Mouse (Mus musculus): ENCODE results near the gene Lsm14a. TPM values are rescaled to one million over a fixed set of nuclear protein-coding genes. Genes with fewer than 3 reads are reported as not detected.
A peak's percentile ranks its signal among the peaks of the same experiment; 100 is the strongest.

Gene Lsm14a
- polyA plus RNA-seq, 1 experiment: 55.9 TPM

DNA sequence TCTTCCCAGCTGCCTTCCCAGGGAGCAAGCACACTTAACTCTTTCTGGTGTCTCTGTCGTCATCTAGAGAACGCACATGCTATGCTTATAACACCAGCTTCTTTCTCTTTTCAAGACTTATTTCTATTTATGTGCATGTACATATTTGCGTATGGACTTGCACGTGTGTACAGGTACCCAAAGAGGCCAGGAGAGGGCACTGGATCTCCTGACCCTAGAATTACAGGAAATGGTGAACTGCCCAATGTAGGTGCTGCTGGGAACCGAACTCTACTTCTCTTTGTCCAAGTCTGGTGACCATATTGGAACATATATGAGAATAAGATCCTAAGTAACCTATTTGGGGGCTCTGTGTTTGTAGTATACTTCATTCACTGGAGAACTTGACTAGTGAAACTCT is 1.5 kb upstream of the Lsm14a start:
- Histone ChIP-seq H3K4me3 (ENCODE audit: insufficient read depth, low read length) (no peak overlapping the region), H3K27ac (ENCODE audit: insufficient read depth, low read length) (no peak overlapping the region), H3K4me1 (ENCODE audit: control insufficient read depth, insufficient read depth, low read length) (peaks cover 1% of the 10 kb centered on the region; the same call in 1 of the 2 replicates)
- TF ChIP-seq CTCF (IDR thresholded peaks at IDR 0.05; ENCODE audit: extremely low read depth, insufficient read depth, low read length) (no peak), POLR2A (IDR thresholded peaks at IDR 0.05; ENCODE audit: extremely low read depth, insufficient read depth, low read length) (no peak)

DNA sequence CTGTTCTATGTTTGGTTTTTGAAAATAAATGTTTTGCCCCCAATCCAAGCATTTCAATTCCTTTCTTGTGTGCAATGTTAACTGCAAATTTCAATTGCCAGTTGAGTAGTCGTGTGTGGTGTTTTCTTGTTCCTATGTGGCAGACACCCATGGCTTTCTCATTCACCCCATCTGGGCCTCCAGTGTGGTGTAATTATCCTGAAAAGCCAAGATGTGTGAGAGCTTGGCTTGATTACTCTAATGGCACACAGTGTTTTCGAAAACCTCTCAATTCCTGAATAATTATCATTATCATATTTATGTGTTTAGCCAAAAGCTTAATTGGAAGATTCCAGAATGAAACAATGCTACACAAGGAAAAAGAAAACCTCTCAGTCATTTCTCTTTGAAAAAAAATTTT is 976 bp upstream of the Lsm14a start:
- TF ChIP-seq CTCF (IDR thresholded peaks at IDR 0.05; ENCODE audit: extremely low read depth, insufficient read depth, low read length) (no peak), POLR2A (IDR thresholded peaks at IDR 0.05; ENCODE audit: extremely low read depth, insufficient read depth, low read length) (no peak)

DNA sequence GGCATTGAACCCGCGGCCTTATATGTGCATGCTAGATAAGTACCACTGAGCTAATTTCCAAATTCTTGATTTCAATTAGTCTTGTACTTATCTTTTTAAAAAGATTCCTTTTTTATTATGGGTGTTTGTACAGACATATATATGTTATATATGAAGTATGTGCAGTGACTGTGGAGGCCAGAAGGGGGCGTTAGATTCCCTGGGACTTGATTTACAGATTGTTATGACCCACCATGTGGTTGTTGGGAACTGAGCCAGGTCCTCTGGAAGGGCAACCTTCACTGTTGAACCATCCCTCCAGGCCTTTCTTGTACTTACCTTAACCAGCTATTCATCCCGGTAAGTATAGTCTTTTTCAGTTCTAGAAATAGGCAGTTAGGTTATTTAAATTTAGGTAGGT is 780 bp downstream of the Lsm14a start:
- H3K27ac ChIP-seq (ENCODE audit: insufficient read depth, low read length): no peak overlapping the region
- H3K4me3 ChIP-seq (ENCODE audit: insufficient read depth, low read length): no peak overlapping the region
- H3K4me1 ChIP-seq (ENCODE audit: control insufficient read depth, insufficient read depth, low read length): peaks cover 1% of the 10 kb centered on the region; the same call in 1 of the 2 replicates
- no peak for TF ChIP-seq CTCF (IDR thresholded peaks at IDR 0.05; ENCODE audit: extremely low read depth, insufficient read depth, low read length)
- no peak for TF ChIP-seq POLR2A (IDR thresholded peaks at IDR 0.05; ENCODE audit: extremely low read depth, insufficient read depth, low read length)

More for the DNA sequence above, 976 bp upstream of the Lsm14a start:
- no peak overlapping the region for H3K27ac ChIP-seq (ENCODE audit: insufficient read depth, low read length)
- no peak overlapping the region for H3K4me3 ChIP-seq (ENCODE audit: insufficient read depth, low read length)
- H3K4me1 ChIP-seq (ENCODE audit: control insufficient read depth, insufficient read depth, low read length): peaks cover 1% of the 10 kb centered on the region; the same call in 1 of the 2 replicates

DNA sequence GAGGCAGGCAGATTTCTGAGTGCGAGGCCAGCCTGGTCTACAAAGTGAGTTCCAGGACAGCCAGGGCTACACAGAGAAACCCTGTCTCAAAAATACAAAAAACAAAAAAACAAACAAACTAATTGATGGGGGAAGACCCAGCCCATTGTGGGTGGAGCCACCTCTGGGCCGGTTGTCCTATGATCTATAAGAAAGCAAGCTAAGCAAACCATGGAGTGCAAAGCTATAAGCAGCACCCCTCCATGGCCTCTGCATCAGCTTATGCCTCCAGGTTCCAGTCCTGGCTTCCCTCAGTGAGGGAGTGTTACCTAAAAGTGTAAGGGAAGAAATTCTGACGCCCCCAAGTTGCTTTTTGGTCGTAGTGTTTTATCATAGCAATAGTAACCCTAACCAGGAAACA is 1.4 kb downstream of the Lsm14a start:
- Histone ChIP-seq H3K4me3 (ENCODE audit: insufficient read depth, low read length) (no peak overlapping the region), H3K4me1 (ENCODE audit: control insufficient read depth, insufficient read depth, low read length) (peaks cover 5% of the 10 kb centered on the region; the same call in 1 of the 2 replicates), H3K27ac (ENCODE audit: insufficient read depth, low read length) (no peak overlapping the region)
- no peak for TF ChIP-seq POLR2A (IDR thresholded peaks at IDR 0.05; ENCODE audit: extremely low read depth, insufficient read depth, low read length)
- no peak for TF ChIP-seq CTCF (IDR thresholded peaks at IDR 0.05; ENCODE audit: extremely low read depth, insufficient read depth, low read length)

DNA sequence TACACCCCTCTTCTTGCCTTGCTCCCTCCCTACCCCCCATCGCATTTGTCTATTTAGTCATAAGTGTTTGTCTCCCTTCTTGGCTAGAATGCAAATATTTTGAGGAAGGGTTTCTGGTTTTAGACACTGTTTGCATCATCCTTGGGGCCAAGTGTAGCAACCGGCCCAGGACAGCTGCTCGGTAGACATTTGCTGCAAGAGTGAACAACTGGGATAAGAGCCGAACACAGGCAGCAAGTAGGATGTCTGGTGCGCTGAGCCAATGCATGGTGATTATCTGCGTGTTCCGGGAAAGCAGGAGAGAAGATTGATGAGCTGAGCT is 2.3 kb downstream of the Lsm14a start:
- TF ChIP-seq CTCF (IDR thresholded peaks at IDR 0.05; ENCODE audit: extremely low read depth, insufficient read depth, low read length) (no peak), POLR2A (IDR thresholded peaks at IDR 0.05; ENCODE audit: extremely low read depth, insufficient read depth, low read length) (no peak)
- peak overlapping the region; percentile 85; the same call in 1 of the 2 replicates for H3K4me3 ChIP-seq (ENCODE audit: insufficient read depth, low read length)

DNA sequence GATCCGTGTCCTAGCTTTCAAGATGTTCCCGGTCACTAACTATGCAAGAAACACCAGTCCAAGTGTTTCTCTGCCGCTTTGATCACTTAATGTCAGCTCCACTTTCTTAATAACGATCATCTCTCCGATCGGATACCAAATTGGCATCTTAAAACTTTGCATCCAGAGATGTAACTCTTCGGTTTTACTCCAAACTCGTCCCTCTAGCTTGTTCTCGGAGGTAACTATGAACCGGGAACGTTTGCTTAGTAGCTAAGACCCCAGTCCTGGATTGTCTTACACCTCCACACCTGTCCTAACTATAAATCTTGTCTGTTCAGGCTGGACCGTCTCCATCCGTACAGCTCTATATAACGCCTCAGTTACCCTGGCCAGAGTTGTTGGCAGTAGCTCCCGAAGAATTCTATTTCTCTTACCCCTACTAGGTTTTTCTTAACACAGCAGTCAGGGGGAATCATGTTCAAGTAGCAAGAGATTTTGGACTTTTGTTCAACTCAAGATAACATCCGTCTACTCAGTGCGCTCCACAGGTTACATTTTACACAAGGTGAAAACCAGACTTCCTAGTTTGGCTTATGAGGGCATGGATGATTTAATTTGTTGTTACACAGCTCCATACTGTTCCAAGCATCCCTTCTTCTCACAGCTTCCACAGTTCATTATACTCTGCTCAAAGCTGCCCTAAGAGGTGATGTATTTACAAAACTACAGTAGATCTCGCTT is 2.8 kb downstream of the Lsm14a start:
- TF ChIP-seq CTCF (IDR thresholded peaks at IDR 0.05; ENCODE audit: extremely low read depth, insufficient read depth, low read length) (no peak), POLR2A (IDR thresholded peaks at IDR 0.05; ENCODE audit: extremely low read depth, insufficient read depth, low read length) (no peak)
- Histone ChIP-seq H3K27ac (ENCODE audit: insufficient read depth, low read length) (peak overlapping the region; percentile 97), H3K4me3 (ENCODE audit: insufficient read depth, low read length) (peak overlapping the region; percentile 85), H3K4me1 (ENCODE audit: control insufficient read depth, insufficient read depth, low read length) (peaks cover 6% of the 10 kb centered on the region; the same call in 1 of the 2 replicates)

More for the DNA sequence above, 2.3 kb downstream of the Lsm14a start:
- H3K4me1 ChIP-seq (ENCODE audit: control insufficient read depth, insufficient read depth, low read length): peaks cover 6% of the 10 kb centered on the region; the same call in 1 of the 2 replicates
- H3K27ac ChIP-seq (ENCODE audit: insufficient read depth, low read length): no peak overlapping the region

DNA sequence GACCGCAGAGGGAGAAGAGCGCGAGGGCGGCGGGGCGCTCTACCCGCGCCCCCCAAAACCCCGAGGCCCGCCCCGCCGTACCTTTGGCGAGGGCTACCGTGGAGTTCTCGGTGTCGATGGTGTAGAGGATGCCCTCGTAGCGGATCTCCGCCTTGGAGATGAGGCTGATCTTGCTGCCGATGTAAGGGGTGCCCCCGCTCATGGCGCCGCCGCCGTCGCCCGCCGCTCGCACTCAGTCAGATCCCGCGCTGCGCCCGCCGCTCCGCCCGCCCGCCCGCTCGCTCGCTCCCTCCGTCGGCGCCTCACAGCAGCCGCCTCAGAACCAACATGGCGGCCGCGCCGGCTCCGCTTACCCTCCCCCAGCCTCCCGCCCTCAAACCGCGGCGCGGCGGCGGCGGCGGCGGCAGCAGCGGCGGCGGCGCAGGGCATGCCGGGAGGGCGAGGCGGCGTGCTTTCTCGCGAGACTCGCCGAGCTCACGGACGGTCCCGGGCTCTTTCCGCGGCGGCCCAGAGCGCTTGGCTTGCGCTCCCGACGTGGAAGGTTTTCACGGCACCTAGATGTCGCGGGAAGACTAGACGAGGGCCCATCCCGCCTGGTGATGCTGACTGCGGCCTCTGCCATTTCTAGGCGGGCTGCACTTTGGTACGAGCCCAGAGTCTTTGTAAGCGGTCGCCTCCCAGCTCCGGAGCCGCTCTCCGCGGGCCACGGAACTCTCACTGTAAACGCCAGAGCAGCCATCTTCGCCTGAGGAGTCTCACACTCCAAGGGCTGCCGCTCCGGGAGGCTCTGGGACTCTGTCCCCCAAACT is 3.6 kb downstream of the Lsm14a start:
- Histone ChIP-seq H3K4me1 (ENCODE audit: control insufficient read depth, insufficient read depth, low read length) (peaks cover 6% of the 10 kb centered on the region; the same call in 1 of the 2 replicates), H3K4me3 (ENCODE audit: insufficient read depth, low read length) (peak overlapping the region; percentile 85), H3K27ac (ENCODE audit: insufficient read depth, low read length) (peak overlapping the region; percentile 97)
- TF ChIP-seq POLR2A (IDR thresholded peaks at IDR 0.05; ENCODE audit: extremely low read depth, insufficient read depth, low read length) (peak; percentile 96), CTCF (IDR thresholded peaks at IDR 0.05; ENCODE audit: extremely low read depth, insufficient read depth, low read length) (no peak)

DNA sequence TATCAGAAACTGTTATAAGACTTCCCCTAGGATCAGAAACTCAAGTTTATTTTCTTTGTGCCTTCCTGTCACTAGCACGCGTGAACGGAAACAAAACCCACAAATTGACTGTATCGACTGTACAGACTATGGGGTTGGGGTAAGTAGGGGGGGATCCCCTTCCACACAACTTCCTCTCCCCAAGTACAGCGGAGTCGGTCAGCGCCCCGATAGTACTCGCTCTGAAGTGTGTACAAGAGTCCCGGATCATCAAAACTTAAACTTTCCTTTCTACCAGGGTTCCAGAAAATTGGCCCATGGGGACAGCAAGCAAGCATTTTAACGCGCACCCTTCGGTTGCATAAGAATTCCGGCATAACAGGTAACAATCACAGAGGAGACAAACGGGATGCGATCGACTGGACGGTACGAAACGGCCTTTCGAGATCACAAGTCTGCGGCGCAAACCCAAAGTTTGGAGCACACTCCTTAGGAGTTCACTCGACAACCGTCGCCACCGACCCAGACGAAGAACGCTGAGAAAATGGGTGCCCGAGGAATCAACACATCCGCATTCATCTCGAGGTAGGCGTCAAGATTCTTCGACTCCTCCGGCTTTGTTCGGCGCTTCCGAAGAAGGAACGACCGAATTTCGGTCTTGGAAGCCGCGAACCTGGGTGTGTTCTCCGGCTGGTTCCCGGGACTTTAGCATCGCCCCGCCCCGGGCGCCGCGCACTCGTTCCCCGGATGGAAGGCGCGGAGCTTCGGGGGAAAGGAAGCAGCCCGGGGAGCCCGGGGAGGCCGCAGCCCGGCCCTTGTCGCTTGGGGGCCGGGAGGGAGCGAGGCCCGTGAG is 4.5 kb downstream of the Lsm14a start:
- Histone ChIP-seq H3K4me1 (ENCODE audit: control insufficient read depth, insufficient read depth, low read length) (peaks cover 6% of the 10 kb centered on the region; the same call in 1 of the 2 replicates), H3K4me3 (ENCODE audit: insufficient read depth, low read length) (peak overlapping the region; percentile 85), H3K27ac (ENCODE audit: insufficient read depth, low read length) (peak overlapping the region; percentile 90; the same call in 1 of the 2 replicates)
- TF ChIP-seq CTCF (IDR thresholded peaks at IDR 0.05; ENCODE audit: extremely low read depth, insufficient read depth, low read length) (no peak), POLR2A (IDR thresholded peaks at IDR 0.05; ENCODE audit: extremely low read depth, insufficient read depth, low read length) (no peak)
